Mouse (Mus musculus) heart, embryonic 15.5 days (tissue): Measurements from ENCODE around the gene Hoxa3. TPM values are rescaled to one million over a fixed set of nuclear protein-coding genes. Genes with fewer than 3 reads are reported as not detected.

Source experiments
- ATAC-seq: fragments of 200-750 bp; cut with Nextera tagmentation; replicated peaks from 2 replicates; pipeline ENCODE4 v1.8.0; 2017; ENCODE audit warnings: low read depth, moderate TSS enrichment; ENCODE audit not compliant: insufficient number of reproducible peaks, insufficient read depth, low FRiP score
- H3K27ac ChIP-seq: fragments of 300-500 bp; sonication (generic); 2 replicates; pipeline ENCODE4 v1.5.1; 2015; ENCODE audit warnings: mild to moderate bottlenecking, inconsistent platforms
- H3K27me3 ChIP-seq: fragments of 300-500 bp; sonication (generic); 2 replicates; pipeline ENCODE4 v1.6.1; 2015; ENCODE audit warnings: inconsistent platforms
- H3K36me3 ChIP-seq: fragments of 300-500 bp; sonication (generic); 2 replicates; pipeline ENCODE4 v1.6.1; 2015; ENCODE audit warnings: mild to moderate bottlenecking, inconsistent platforms
- H3K4me1 ChIP-seq: fragments of 300-500 bp; sonication (generic); replicated peaks from 2 replicates; pipeline ENCODE4 v1.6.1; 2015; ENCODE audit warnings: inconsistent platforms
- H3K4me2 ChIP-seq: fragments of 300-500 bp; sonication (generic); 2 replicates; pipeline ENCODE4 v1.6.1; 2015; ENCODE audit warnings: inconsistent platforms, mild to moderate bottlenecking, moderate library complexity
- H3K4me3 ChIP-seq: fragments of 300-500 bp; sonication (generic); 2 replicates; pipeline ENCODE4 v1.5.1; 2015; ENCODE audit warnings: mild to moderate bottlenecking, inconsistent platforms
- H3K9ac ChIP-seq: fragments of 300-500 bp; sonication (generic); 2 replicates; pipeline ENCODE4 v1.6.1; 2015; ENCODE audit warnings: mild to moderate bottlenecking, inconsistent platforms
- H3K9me3 ChIP-seq: fragments of 300-500 bp; sonication (generic); replicated peaks from 2 replicates; pipeline ENCODE4 v1.6.1; 2016; ENCODE audit warnings: inconsistent platforms
- WGBS: fragments of 180-500 bp; shearing (Covaris S2); methylation state at CpG from one replicate; pipeline ENCODE4 v1.1.7; 2015; ENCODE audit warnings: mixed read lengths; 5-methylcytosine and 5-hydroxymethylcytosine counted together
- polyA plus RNA-seq: library from polyadenylated mRNA; unstranded; fragments of >200 nt; fragmentation: Nextera tagmentation; extraction: Ambion mirVana; gene quantifications from 2 replicates; pipeline ENCODE4 v1.2.1, GENCODE M21; 2015

Gene Hoxa3
- polyA plus RNA-seq, 1 experiment from 2014 or later = 0.89 TPM

- Histone ChIP-seq H3K9me3 (no peaks in the 10 kb centered on the region), H3K4me1 (peaks cover 7% of the 10 kb centered on the region), H3K4me2 (no peak overlapping the region), H3K36me3 (no peaks in the 10 kb centered on the region), H3K27ac (no peak overlapping the region), H3K9ac (no peak overlapping the region), H3K4me3 (no peak overlapping the region), H3K27me3 (peaks cover 100% of the 10 kb centered on the region)
- no peak for ATAC-seq
- WGBS = 11% methylated on average over 9 of the region's 9 CpGs
These were observed 16.3 kb downstream of the Hoxa3 start for GRCm38 (mm10) chr6:52196811-52197210.

GRCm38 (mm10) chr6:52194690-52195089 is 18.4 kb downstream of the Hoxa3 start:
- Histone ChIP-seq H3K36me3 (no peaks in the 10 kb centered on the region), H3K27ac (no peak overlapping the region), H3K9ac (no peak overlapping the region), H3K4me1 (peaks cover 18% of the 10 kb centered on the region), H3K9me3 (no peaks in the 10 kb centered on the region), H3K4me2 (no peak overlapping the region), H3K4me3 (no peak overlapping the region), H3K27me3 (peaks cover 100% of the 10 kb centered on the region)
- ATAC-seq = no peak
- 14% methylated on average over 10 of the region's 10 CpGs for WGBS

DNA sequence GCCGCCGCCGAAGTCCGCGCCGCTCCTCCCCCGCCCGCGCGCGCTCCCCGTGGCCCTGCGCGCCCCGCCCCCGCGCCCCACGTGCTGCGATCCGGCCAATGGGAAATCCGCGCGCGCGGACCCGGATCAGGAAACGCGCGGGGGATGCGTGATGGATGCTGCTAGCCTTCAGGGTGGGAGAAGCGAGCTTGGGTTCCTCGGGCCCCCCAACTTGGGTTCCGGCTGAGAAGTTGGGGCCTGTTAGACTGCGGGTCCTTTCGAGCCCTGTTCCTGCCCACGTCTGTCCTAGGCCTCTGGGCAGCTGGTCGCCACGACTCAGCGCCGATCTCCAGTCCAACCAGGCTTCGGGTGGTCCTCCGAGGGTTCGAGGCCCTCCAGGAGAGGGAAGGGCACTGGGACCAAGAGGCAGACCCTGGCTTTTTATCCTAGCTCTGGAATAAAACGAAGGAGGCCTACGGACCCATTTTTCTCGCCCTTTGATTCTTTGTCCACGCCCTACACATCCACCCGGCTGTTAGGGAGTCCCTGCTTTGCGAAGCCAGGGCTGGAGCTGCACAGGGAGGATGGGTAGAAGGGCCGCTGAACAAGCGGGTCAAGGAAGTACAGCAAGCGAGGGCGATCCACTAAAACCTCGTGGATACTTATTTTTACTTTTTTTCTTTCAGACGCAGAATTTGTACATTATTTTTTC is 21.1 kb downstream of the Hoxa3 start:
- peak; percentile 49 for ATAC-seq
- no peak overlapping the region; the same call in 1 of the 2 replicates for H3K27ac ChIP-seq

DNA sequence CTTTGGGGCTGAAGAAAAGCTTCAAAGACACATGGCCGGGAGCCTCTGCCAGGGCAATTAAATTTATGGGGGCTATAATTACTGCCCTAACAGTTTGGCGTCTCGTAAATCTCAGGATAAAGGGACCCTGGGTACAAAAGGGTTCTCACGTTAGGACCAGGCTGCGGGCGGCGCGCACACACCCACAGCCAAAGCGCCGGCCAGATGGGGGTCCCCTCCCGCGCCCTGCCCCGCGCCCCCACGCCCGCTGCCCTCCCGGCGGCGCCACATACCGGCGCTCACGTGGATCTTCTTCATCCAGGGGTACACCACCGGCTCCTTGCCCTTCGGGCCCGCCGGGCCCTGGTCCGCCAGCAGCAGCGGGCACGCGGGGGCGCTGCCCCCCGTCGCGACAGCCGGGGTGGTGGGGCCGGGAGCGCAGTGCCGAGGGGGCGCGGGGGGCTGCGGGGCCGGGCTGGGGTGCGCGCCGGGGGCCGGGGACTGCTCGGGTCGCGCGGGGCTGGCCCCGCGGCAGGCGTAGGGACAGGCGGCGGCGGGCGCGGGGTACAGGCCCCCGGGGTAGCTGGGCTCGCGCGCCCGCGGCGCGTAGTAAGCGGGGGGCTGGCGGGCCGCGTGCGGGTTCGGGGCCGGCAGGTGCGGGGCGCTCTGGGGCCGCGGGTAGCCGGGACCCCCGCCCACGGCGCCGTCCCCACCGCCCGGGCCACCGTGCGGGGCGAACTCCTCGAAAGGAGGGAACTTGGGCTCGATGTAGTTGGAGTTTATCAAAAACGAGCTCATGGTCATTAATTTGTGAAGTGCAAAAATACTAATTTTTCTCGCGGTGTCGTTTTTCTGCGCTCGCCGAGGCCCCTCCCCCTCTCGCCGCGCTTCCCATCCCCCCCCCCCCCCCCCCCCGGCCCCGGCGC is 22.0 kb downstream of the Hoxa3 start, which contains the start of gene Hoxa4:
TSS of gene Hoxa4 (minus strand) at position 848 of the 905 bp plus-strand sequence.
- no peaks in the 10 kb centered on the region for H3K9me3 ChIP-seq
- H3K4me3 ChIP-seq = peak within 1 kb of the TSS; percentile 57
- WGBS = 2% methylated on average over 76 of the region's 102 CpGs
- peaks cover 100% of the 10 kb centered on the region for H3K27me3 ChIP-seq
- H3K4me2 ChIP-seq = peak within 1 kb of the TSS; percentile 81
- H3K4me1 ChIP-seq = peaks cover 18% of the 10 kb centered on the region
- H3K36me3 ChIP-seq = no peaks in the 10 kb centered on the region
- peak within 1 kb of the TSS; percentile 44 for H3K9ac ChIP-seq
- H3K27ac ChIP-seq = peak within 1 kb of the TSS; percentile 61
- ATAC-seq = no peak; the same call in 1 of the 2 replicates

More for the DNA sequence above, 21.1 kb downstream of the Hoxa3 start:
- Histone ChIP-seq H3K9ac (peak overlapping the region; percentile 15), H3K36me3 (no peaks in the 10 kb centered on the region), H3K4me2 (peak overlapping the region; percentile 81), H3K4me1 (peaks cover 18% of the 10 kb centered on the region), H3K9me3 (no peaks in the 10 kb centered on the region), H3K27me3 (peaks cover 100% of the 10 kb centered on the region), H3K4me3 (peak overlapping the region; percentile 57)
- 2% methylated on average over 46 of the region's 55 CpGs for WGBS

DNA sequence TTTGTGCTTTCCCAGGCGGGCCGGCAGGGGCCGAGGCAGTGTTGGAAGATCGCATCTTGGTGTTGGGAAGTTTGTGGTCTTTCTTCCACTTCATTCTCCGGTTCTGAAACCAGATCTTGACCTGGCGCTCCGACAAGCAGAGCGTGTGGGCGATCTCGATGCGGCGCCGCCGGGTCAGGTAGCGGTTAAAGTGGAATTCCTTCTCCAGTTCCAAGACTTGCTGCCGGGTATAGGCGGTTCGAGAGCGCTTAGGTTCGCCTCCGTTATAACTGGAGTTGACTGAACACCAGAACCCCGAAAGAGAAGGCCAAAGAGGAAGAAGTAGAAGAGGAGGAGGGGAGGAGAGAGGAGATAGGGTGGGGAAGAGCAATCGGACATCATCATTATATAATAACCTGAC is 22.7 kb downstream of the Hoxa3 start:
- ATAC-seq = no peak
- Histone ChIP-seq H3K9me3 (no peaks in the 10 kb centered on the region), H3K4me2 (peak overlapping the region; percentile 81; the same call in 1 of the 2 replicates), H3K27ac (peak overlapping the region; percentile 61), H3K36me3 (no peaks in the 10 kb centered on the region), H3K27me3 (peaks cover 100% of the 10 kb centered on the region), H3K4me1 (peaks cover 18% of the 10 kb centered on the region), H3K4me3 (peak overlapping the region; percentile 57), H3K9ac (0 out of 2 replicates have a peak overlapping the region, but pooled peaks have one; percentile 44)
- WGBS = 10% methylated on average over 23 of the region's 23 CpGs

DNA sequence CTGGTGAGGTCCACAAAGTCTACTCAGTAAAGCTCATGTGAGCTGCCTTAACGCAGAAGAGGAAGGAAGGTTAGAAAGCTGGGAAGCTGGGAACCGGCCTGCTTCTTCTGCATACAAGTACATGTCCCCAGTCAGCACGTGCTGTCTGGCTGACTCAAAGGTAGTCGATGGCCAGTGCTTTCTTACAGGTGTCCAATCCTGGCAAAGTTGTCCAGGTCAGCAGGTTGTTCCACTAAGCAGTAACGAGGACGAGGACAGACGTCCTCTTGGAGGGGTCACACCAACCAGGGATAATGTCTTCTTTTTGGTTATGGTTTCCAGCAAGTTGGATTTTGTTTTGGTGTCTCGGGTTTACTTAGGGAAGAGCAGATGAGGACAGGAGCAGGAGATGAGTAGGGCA is 23.2 kb downstream of the Hoxa3 start:
- Histone ChIP-seq H3K4me1 (peaks cover 22% of the 10 kb centered on the region), H3K9ac (no peak overlapping the region), H3K4me3 (no peak overlapping the region), H3K4me2 (peak overlapping the region; percentile 81; the same call in 1 of the 2 replicates), H3K27ac (no peak overlapping the region; the same call in 1 of the 2 replicates), H3K9me3 (no peaks in the 10 kb centered on the region), H3K36me3 (no peaks in the 10 kb centered on the region), H3K27me3 (peaks cover 100% of the 10 kb centered on the region)
- ATAC-seq = no peak
- 18% methylated on average over 8 of the region's 8 CpGs for WGBS

- no peak for ATAC-seq
- Histone ChIP-seq H3K9me3 (no peaks in the 10 kb centered on the region), H3K4me1 (peaks cover 22% of the 10 kb centered on the region), H3K9ac (no peak overlapping the region), H3K27me3 (peaks cover 100% of the 10 kb centered on the region), H3K36me3 (no peaks in the 10 kb centered on the region), H3K4me2 (no peak overlapping the region), H3K4me3 (no peak overlapping the region), H3K27ac (no peak overlapping the region; the same call in 1 of the 2 replicates)
- WGBS = 19% methylated on average over 5 of the region's 5 CpGs
These were observed 24.0 kb downstream of the Hoxa3 start for GRCm38 (mm10) chr6:52189172-52189591.

- Histone ChIP-seq H3K27ac (no peak overlapping the region), H3K4me1 (peaks cover 14% of the 10 kb centered on the region), H3K4me2 (no peak overlapping the region), H3K27me3 (peaks cover 100% of the 10 kb centered on the region), H3K9ac (no peak overlapping the region), H3K36me3 (no peaks in the 10 kb centered on the region), H3K9me3 (no peaks in the 10 kb centered on the region), H3K4me3 (no peak overlapping the region)
- WGBS = 33% methylated on average over 1 of the region's 1 CpGs
- ATAC-seq = no peak
These were observed 26.6 kb downstream of the Hoxa3 start for GRCm38 (mm10) chr6:52186500-52186899.

DNA sequence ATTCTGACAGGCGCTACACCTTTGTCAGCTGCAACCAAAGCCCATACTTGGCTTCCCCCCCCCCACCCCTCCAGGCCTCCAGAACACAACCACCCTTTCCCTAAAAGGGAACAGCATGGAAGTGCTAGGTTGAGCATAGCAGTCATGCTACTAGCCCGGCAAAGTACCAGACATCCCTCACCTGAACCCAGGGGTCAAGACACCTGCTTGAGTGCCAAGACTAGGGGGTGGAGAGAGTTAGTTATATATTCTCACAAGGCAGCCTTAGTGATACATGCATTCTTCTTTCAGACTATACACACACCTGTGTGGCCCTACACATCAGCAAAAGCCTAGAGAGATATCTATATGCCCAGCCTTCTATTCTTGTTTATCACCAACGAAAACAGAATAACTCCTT is 27.3 kb downstream of the Hoxa3 start:
- Histone ChIP-seq H3K9me3 (no peaks in the 10 kb centered on the region), H3K27me3 (peaks cover 100% of the 10 kb centered on the region), H3K4me1 (peaks cover 7% of the 10 kb centered on the region), H3K4me3 (no peak overlapping the region), H3K27ac (no peak overlapping the region), H3K36me3 (no peaks in the 10 kb centered on the region), H3K9ac (no peak overlapping the region), H3K4me2 (no peak overlapping the region)
- WGBS = 21% methylated on average over 3 of the region's 3 CpGs
- ATAC-seq = no peak

GRCm38 (mm10) chr6:52185222-52185621 is 27.9 kb downstream of the Hoxa3 start:
- peak overlapping the region; percentile 4; the same call in 1 of the 2 replicates for H3K4me2 ChIP-seq
- peaks cover 4% of the 10 kb centered on the region; the same call in 1 of the 2 replicates for H3K4me1 ChIP-seq
- H3K4me3 ChIP-seq = no peak overlapping the region
- no peak for ATAC-seq
- H3K27me3 ChIP-seq = peaks cover 100% of the 10 kb centered on the region
- H3K9me3 ChIP-seq = no peaks in the 10 kb centered on the region
- no peak overlapping the region for H3K27ac ChIP-seq
- 3% methylated on average over 19 of the region's 19 CpGs for WGBS
- no peaks in the 10 kb centered on the region for H3K36me3 ChIP-seq
- H3K9ac ChIP-seq = no peak overlapping the region

GRCm38 (mm10) chr6:52184668-52185067 is 28.5 kb downstream of the Hoxa3 start:
- Histone ChIP-seq H3K4me3 (no peak overlapping the region), H3K9ac (no peak overlapping the region), H3K27ac (no peak overlapping the region), H3K9me3 (no peaks in the 10 kb centered on the region), H3K27me3 (peaks cover 100% of the 10 kb centered on the region), H3K4me1 (peaks cover 4% of the 10 kb centered on the region; the same call in 1 of the 2 replicates), H3K36me3 (no peaks in the 10 kb centered on the region), H3K4me2 (no peak overlapping the region)
- no peak for ATAC-seq
- 17% methylated on average over 6 of the region's 6 CpGs for WGBS
